Mouse (Mus musculus) stomach, postnatal 0 days (tissue): ENCODE measurements around the gene Map2k7.

Experiments used
- CTCF ChIP-seq: IDR thresholded peaks from 2 replicates; pipeline ENCODE4 v1.5.1; 2016; ENCODE audit warnings: antibody characterized with exemption, low read depth, mild to moderate bottlenecking, moderate library complexity
- EP300 ChIP-seq: optimal IDR thresholded peaks from 2 replicates; pipeline ENCODE3; 2016; ENCODE audit warnings: antibody characterized with exemption

GRCm38 (mm10) chr8:4259125-4259804 lies 20.7 kb downstream of the Map2k7 start, which contains the start of gene Ctxn1:
- TF ChIP-seq CTCF (no peak), EP300 (no peak)
